Mouse (Mus musculus) midbrain, postnatal 0 days (tissue): ENCODE results near the gene Olfml2b. TPM values are rescaled to one million over a fixed set of nuclear protein-coding genes. Genes with fewer than 3 reads are reported as not detected.

Experiments
- ATAC-seq: fragments of 200-750 bp; cut with Nextera tagmentation; 2 replicates; pipeline ENCODE4 v1.8.0; 2017; ENCODE audit warnings: moderate number of reproducible peaks, mild to moderate bottlenecking, moderate TSS enrichment, moderate library complexity; ENCODE audit not compliant: low FRiP score
- DNase-seq: peaks from one replicate; pipeline ENCODE4 v3.0.0-alpha.2; 2015; ENCODE audit warnings: low spot score
- H3K27ac ChIP-seq: fragments of 300-500 bp; sonication (generic); 2 replicates; pipeline ENCODE4 v1.5.1; 2014; ENCODE audit warnings: low read depth, mild to moderate bottlenecking, low read length, mixed read lengths
- H3K27me3 ChIP-seq: fragments of 300-500 bp; sonication (generic); 2 replicates; pipeline ENCODE4 v1.6.1; 2014; ENCODE audit warnings: low read length, control low read depth, mixed read lengths; ENCODE audit not compliant: insufficient read depth
- H3K36me3 ChIP-seq: fragments of 300-500 bp; sonication (generic); 2 replicates; pipeline ENCODE4 v1.6.1; 2014; ENCODE audit warnings: low read length, control low read depth, mixed read lengths; ENCODE audit not compliant: insufficient read depth
- H3K4me1 ChIP-seq: fragments of 300-500 bp; sonication (generic); 2 replicates; pipeline ENCODE4 v1.6.1; 2014; ENCODE audit warnings: mild to moderate bottlenecking, control low read depth, antibody characterized with exemption, low read length, mixed read lengths; ENCODE audit not compliant: insufficient read depth
- H3K4me2 ChIP-seq: fragments of 300-500 bp; sonication (generic); 2 replicates; pipeline ENCODE4 v1.6.1; 2014; ENCODE audit warnings: low read depth, mild to moderate bottlenecking, low read length, mixed read lengths; ENCODE audit not compliant: poor library complexity, severe bottlenecking
- H3K4me3 ChIP-seq: fragments of 300-500 bp; sonication (generic); 2 replicates; pipeline ENCODE4 v1.5.1; 2014; ENCODE audit warnings: low read depth, mild to moderate bottlenecking, low read length, moderate library complexity
- H3K9ac ChIP-seq: fragments of 300-500 bp; sonication (generic); replicated peaks from 2 replicates; pipeline ENCODE4 v1.6.1; 2014; ENCODE audit warnings: mild to moderate bottlenecking, low read length, moderate library complexity, mixed read lengths; ENCODE audit not compliant: poor library complexity, severe bottlenecking
- H3K9me3 ChIP-seq: fragments of 300-500 bp; sonication (generic); 2 replicates; pipeline ENCODE4 v1.6.1; 2016; ENCODE audit warnings: low read length, control low read depth
- CTCF ChIP-seq: IDR thresholded peaks from 2 replicates; pipeline ENCODE4 v1.5.1; 2016; ENCODE audit warnings: antibody characterized with exemption, mild to moderate bottlenecking
- WGBS: fragments of 180-500 bp; shearing (Covaris S2); extraction: QIAGEN DNeasy Blood & Tissue Kit; methylation state at CpG from one replicate; pipeline ENCODE4 v1.1.7; 2014; 5-methylcytosine and 5-hydroxymethylcytosine counted together
- polyA plus RNA-seq: library from polyadenylated mRNA; unstranded; fragments of >200 nt; fragmentation: Nextera tagmentation; extraction: Ambion mirVana; gene quantifications from 2 replicates; pipeline ENCODE4 v1.2.1, GENCODE M21; 2015
- total RNA-seq: library from RNA; depleted of rRNA; stranded (reverse); fragments of >200 nt; gene quantifications from 2 replicates; pipeline ENCODE4 v1.2.3, GENCODE M21; 2014

Gene Olfml2b
- total and polyA plus RNA-seq, 2 experiments from 2014 or later, result 3.5 to 5.9 TPM

GRCm38 (mm10) chr1:170651046-170651723 lies 6.9 kb downstream of the Olfml2b start:
- DNase-seq (no peak), ATAC-seq (no peak)
- 60% methylated on average over 6 of the region's 6 CpGs for WGBS
- H3K4me3 ChIP-seq, result no peak overlapping the region
- H3K4me2 ChIP-seq, result no peak overlapping the region
- H3K27ac ChIP-seq, result no peak overlapping the region
- peaks cover 9% of the 10 kb centered on the region; the same call in 1 of the 2 replicates for H3K4me1 ChIP-seq
- no peak for TF ChIP-seq CTCF
- no peak overlapping the region for H3K9ac ChIP-seq
- H3K27me3 ChIP-seq, result no peaks in the 10 kb centered on the region
- no peaks in the 10 kb centered on the region for H3K36me3 ChIP-seq
- no peaks in the 10 kb centered on the region for H3K9me3 ChIP-seq

GRCm38 (mm10) chr1:170651989-170652740 lies 7.8 kb downstream of the Olfml2b start:
- no peaks in the 10 kb centered on the region for H3K9me3 ChIP-seq
- no peak overlapping the region for H3K27ac ChIP-seq
- no peak overlapping the region for H3K4me3 ChIP-seq
- ATAC-seq (no peak), DNase-seq (no peak)
- H3K9ac ChIP-seq, result no peak overlapping the region
- 70% methylated on average over 15 of the region's 15 CpGs for WGBS
- H3K4me1 ChIP-seq, result 0 out of 2 replicates have a peak, but pooled peaks cover under 1% of the 10 kb centered on the region
- no peak overlapping the region for H3K4me2 ChIP-seq
- H3K36me3 ChIP-seq, result no peaks in the 10 kb centered on the region
- TF ChIP-seq CTCF, result no peak
- no peaks in the 10 kb centered on the region for H3K27me3 ChIP-seq

- DNase-seq (peak; percentile 60), ATAC-seq (peak; percentile 49; the same call in 1 of the 2 replicates)
- no peaks in the 10 kb centered on the region for H3K36me3 ChIP-seq
- H3K4me1 ChIP-seq, result no peaks in the 10 kb centered on the region
- 61% methylated on average over 5 of the region's 5 CpGs for WGBS
- H3K27ac ChIP-seq, result no peak overlapping the region
- no peaks in the 10 kb centered on the region for H3K9me3 ChIP-seq
- no peak overlapping the region for H3K9ac ChIP-seq
- TF ChIP-seq CTCF, result no peak
- H3K4me2 ChIP-seq, result no peak overlapping the region
- H3K4me3 ChIP-seq, result no peak overlapping the region
- no peaks in the 10 kb centered on the region for H3K27me3 ChIP-seq
Measured at GRCm38 (mm10) chr1:170655280-170655917, 11.1 kb downstream of the Olfml2b start.

DNA sequence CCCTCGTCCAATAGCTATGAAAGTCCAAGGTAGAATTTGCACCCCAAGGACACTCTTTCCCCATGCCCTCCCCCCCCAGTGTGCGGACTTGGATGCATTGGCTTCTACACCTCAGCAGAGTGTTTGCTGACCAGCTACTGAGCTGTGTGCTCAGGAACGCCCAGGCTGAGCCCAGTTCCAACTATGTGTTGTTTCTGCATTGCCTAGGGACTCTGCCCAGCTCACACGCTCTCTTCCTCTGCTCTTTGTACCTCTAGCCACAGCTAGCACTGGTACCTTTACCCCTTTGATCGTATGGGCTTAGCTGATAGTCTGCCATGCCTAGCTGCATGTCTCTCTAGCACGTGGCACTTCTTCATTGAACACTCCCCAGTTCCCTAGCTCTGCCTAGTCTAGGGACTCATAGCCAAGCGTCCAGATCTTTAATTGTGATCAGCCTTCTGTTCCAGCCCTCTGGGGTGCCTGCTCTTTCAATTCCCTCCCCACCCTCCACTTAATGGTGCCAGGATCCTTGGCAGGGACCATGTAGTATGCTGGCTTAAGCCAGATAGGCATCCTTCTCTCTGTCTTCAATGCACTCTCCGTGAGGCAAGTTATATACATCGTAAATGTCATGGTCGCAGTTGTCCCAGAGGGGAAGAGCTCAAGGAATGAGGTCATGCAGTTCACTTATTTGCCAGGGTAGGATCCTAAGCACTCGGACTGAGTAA lies 12.3 kb downstream of the Olfml2b start:
- no peaks in the 10 kb centered on the region for H3K36me3 ChIP-seq
- 75% methylated on average over 11 of the region's 11 CpGs for WGBS
- H3K27ac ChIP-seq, result no peak overlapping the region
- no peak for DNase-seq
- no peaks in the 10 kb centered on the region for H3K4me1 ChIP-seq
- no peak overlapping the region for H3K9ac ChIP-seq
- no peak for TF ChIP-seq CTCF
- H3K4me3 ChIP-seq, result no peak overlapping the region
- no peaks in the 10 kb centered on the region for H3K9me3 ChIP-seq
- no peak for ATAC-seq
- H3K4me2 ChIP-seq, result no peak overlapping the region
- no peaks in the 10 kb centered on the region for H3K27me3 ChIP-seq

- WGBS, result 54% methylated on average over 2 of the region's 2 CpGs
- no peak for ATAC-seq
Measured at GRCm38 (mm10) chr1:170657228-170657521, 12.8 kb downstream of the Olfml2b start.

More at GRCm38 (mm10) chr1:170657228-170657521, 12.8 kb downstream of the Olfml2b start:
- no peaks in the 10 kb centered on the region for H3K27me3 ChIP-seq
- no peaks in the 10 kb centered on the region for H3K36me3 ChIP-seq
- no peak overlapping the region for H3K4me2 ChIP-seq
- H3K27ac ChIP-seq, result no peak overlapping the region
- TF ChIP-seq CTCF, result no peak
- H3K4me1 ChIP-seq, result no peaks in the 10 kb centered on the region
- no peak overlapping the region for H3K9ac ChIP-seq
- H3K4me3 ChIP-seq, result no peak overlapping the region
- H3K9me3 ChIP-seq, result no peaks in the 10 kb centered on the region
- no peak for DNase-seq
